Mouse (Mus musculus) forebrain, embryonic 11.5 days (tissue): ENCODE data around the gene Tmem88. TPM values are rescaled to one million over a fixed set of nuclear protein-coding genes. Genes with fewer than 3 reads are reported as not detected.

Source experiments
- ATAC-seq: fragments of 200-750 bp; cut with Nextera tagmentation; replicated peaks from 2 replicates; pipeline ENCODE4 v1.8.0; 2017; ENCODE audit warnings: moderate TSS enrichment; ENCODE audit not compliant: low FRiP score
- DNase-seq: peaks from one replicate; pipeline ENCODE4 v3.0.0-alpha.2; 2017; ENCODE audit warnings: low spot score
- H3K27ac ChIP-seq: fragments of 300-500 bp; sonication (generic); 2 replicates; pipeline ENCODE4 v1.5.1; 2014; ENCODE audit warnings: low read depth, low read length
- H3K27me3 ChIP-seq: fragments of 300-500 bp; sonication (generic); 2 replicates; pipeline ENCODE4 v1.6.1; 2014; ENCODE audit warnings: mild to moderate bottlenecking, low read length, mixed read lengths; ENCODE audit not compliant: control insufficient read depth, insufficient read depth
- H3K36me3 ChIP-seq: fragments of 300-500 bp; sonication (generic); 2 replicates; pipeline ENCODE4 v1.6.1; 2014; ENCODE audit warnings: mild to moderate bottlenecking, low read length, moderate library complexity, mixed read lengths; ENCODE audit not compliant: control insufficient read depth, insufficient read depth
- H3K4me1 ChIP-seq: fragments of 300-500 bp; sonication (generic); replicated peaks from 2 replicates; pipeline ENCODE4 v1.6.1; 2014; ENCODE audit warnings: low read length, mixed read lengths; ENCODE audit not compliant: control insufficient read depth, insufficient read depth
- H3K4me2 ChIP-seq: fragments of 300-500 bp; sonication (generic); 2 replicates; pipeline ENCODE4 v1.6.1; 2014; ENCODE audit warnings: low read depth, mild to moderate bottlenecking, low read length, moderate library complexity, mixed read lengths; ENCODE audit not compliant: severe bottlenecking
- H3K4me3 ChIP-seq: fragments of 300-500 bp; sonication (generic); 2 replicates; pipeline ENCODE4 v1.5.1; 2014; ENCODE audit warnings: low read depth, low read length
- H3K9ac ChIP-seq: fragments of 300-500 bp; sonication (generic); 2 replicates; pipeline ENCODE4 v1.6.1; 2014; ENCODE audit warnings: low read length
- H3K9me3 ChIP-seq: fragments of 300-500 bp; sonication (generic); 2 replicates; pipeline ENCODE4 v1.6.1; 2016; ENCODE audit warnings: low read length, mixed read lengths; ENCODE audit not compliant: control insufficient read depth
- WGBS: fragments of 180-500 bp; shearing (Covaris S2); extraction: QIAGEN DNeasy Blood & Tissue Kit; methylation state at CpG from one replicate; pipeline ENCODE4 v1.1.7; 2014; 5-methylcytosine and 5-hydroxymethylcytosine counted together
- polyA plus RNA-seq: library from polyadenylated mRNA; unstranded; fragments of >200 nt; fragmentation: Nextera tagmentation; extraction: Ambion mirVana; gene quantifications from 2 replicates; pipeline ENCODE4 v1.2.1, GENCODE M21; 2014

Tmem88 gene
- polyA plus RNA-seq, 1 experiment from 2014 or later = 15.6 TPM

DNA sequence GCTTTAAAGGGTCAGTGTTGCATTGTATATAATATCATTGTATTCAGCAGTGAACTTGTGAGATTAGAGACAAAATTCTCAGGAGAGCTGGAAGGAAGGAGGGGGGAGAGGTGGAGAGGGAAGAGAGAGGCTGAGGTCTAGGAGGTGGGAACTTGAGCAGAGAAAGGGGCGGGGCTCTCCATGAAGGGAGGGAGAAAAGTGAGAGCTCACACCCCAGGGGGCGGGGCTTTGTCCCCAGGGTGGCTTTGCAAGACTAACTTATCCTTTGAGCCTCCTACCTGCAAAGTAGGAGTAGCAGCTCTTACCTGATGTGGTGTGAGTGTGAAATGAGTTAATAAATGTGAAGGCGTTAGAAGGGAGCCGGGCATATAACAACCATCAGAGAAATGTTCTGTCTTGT lies 30.7 kb upstream of the Tmem88 start:
- Histone ChIP-seq H3K4me3 (no peak overlapping the region), H3K36me3 (no peaks in the 10 kb centered on the region), H3K27me3 (no peaks in the 10 kb centered on the region), H3K27ac (no peak overlapping the region), H3K4me2 (no peak overlapping the region), H3K9me3 (no peaks in the 10 kb centered on the region), H3K9ac (no peak overlapping the region), H3K4me1 (no peaks in the 10 kb centered on the region)
- DNase-seq (no peak), ATAC-seq (no peak)
- 30% methylated on average over 4 of the region's 4 CpGs for WGBS

DNA sequence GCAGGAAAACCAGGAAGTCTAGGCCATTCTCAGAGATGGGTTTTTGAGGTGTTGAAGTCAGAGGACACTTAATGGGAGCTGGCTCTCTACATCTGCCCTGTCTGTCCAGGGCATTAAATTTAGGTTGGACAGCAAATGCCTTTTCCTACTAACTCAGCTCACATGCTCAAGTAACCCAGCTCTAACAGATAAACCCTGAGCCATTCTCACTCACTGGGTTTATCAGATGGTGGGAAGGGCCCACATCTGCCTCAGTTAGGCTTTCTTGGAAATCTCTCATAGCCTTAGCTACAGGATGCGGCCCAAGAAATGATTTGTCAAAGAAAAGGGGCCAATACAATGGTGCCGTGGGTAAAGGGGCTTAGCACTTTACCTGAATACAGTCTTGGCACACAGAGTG lies 28.2 kb upstream of the Tmem88 start:
- Histone ChIP-seq H3K9ac (no peak overlapping the region), H3K4me1 (0 out of 2 replicates have a peak, but pooled peaks cover under 1% of the 10 kb centered on the region), H3K4me3 (no peak overlapping the region), H3K36me3 (no peaks in the 10 kb centered on the region), H3K27me3 (peaks cover 9% of the 10 kb centered on the region), H3K27ac (no peak overlapping the region), H3K9me3 (no peaks in the 10 kb centered on the region), H3K4me2 (no peak overlapping the region)
- DNase-seq (no peak), ATAC-seq (no peak)
- 86% methylated on average over 2 of the region's 2 CpGs for WGBS

DNA sequence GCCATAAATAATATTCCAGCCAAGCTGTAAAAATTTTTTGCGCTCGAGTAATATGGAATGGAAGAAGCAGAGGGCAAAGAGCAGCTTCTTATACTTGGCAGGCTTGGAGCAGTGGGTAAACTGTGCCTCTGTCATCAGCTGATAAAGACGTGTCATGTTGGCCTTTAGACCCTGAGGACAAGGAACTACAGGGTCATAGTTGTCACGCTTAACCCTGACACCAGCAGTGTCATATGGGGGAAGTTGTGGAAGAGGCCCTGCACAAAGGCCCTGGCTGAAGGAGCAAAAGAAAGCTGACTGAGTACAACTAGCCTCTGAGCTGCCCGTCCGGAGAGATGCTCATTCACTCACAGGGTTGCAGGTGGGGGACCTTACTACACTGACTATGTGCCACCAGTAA lies 25.9 kb upstream of the Tmem88 start:
- Histone ChIP-seq H3K4me1 (peaks cover 15% of the 10 kb centered on the region), H3K4me3 (no peak overlapping the region), H3K4me2 (no peak overlapping the region), H3K27me3 (peaks cover 17% of the 10 kb centered on the region), H3K36me3 (no peaks in the 10 kb centered on the region), H3K27ac (no peak overlapping the region), H3K9me3 (no peaks in the 10 kb centered on the region), H3K9ac (no peak overlapping the region)
- 81% methylated on average over 6 of the region's 6 CpGs for WGBS
- DNase-seq = no peak
- ATAC-seq = no peak

DNA sequence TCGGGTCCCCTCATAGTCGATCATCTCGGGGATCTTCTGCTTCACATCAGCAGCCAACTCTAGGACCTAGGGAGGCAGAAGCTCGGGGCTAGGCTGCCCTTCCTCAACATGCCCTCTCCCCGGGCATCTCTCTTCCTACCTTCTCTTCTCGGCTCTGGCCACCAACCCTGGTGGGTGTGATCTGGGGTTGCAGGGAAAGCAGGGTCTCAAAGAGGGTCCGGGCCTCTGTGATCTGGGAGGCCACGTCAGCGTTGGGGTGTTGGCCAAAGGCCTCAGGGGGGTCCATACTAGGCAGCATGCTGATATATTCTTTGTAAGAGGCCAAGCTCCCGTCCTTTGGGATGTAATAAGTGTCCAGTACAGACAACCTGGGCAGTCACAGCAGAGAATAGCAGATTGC lies 24.8 kb upstream of the Tmem88 start:
- WGBS = 93% methylated on average over 10 of the region's 10 CpGs
- DNase-seq (no peak), ATAC-seq (no peak)
- peaks cover 17% of the 10 kb centered on the region for H3K27me3 ChIP-seq
- peaks cover 18% of the 10 kb centered on the region for H3K4me1 ChIP-seq
- no peak overlapping the region for H3K27ac ChIP-seq
- H3K9ac ChIP-seq = no peak overlapping the region
- no peak overlapping the region for H3K4me2 ChIP-seq
- H3K36me3 ChIP-seq = no peaks in the 10 kb centered on the region
- H3K4me3 ChIP-seq = no peak overlapping the region
- H3K9me3 ChIP-seq = no peaks in the 10 kb centered on the region

DNA sequence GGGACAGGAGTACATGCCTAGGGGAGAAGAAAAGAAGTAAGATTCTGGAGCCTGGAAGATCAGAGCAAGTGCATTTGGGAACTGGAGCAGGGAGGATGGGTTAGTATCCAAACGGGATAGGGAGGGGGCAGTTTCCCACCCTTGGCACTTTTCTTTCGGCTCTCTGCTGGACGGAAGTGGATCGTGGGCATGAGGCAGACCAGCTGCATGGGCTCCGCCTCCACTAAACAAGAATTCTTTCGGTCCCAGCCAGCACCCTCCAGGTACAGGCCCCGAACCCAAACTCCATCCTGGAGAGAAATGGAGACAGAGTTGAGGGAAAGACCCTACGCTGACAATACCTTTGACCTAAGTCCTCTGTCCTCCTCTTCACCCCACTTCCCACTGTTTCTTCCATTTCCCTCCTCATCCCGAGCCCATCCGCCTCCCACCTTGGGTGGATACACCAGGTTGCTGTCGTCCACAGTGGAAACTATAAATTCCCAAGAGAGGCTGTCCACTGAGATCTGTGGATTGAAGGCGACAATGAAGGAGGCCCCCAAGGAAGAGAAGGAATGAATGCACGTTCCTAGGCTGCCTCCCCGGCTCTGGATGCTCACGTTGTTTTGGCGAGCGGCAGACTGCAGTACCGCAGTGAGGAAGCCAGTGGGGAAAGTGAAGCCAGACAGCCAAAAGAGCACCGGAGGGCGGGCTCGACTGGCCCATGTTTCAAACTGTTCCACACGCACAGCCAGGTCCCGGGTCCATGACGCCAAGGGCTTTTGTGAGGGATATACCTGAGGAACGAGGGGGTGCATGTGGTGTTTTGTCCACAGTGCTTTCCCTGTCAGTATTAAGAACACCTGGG lies 23.3 kb upstream of the Tmem88 start:
- H3K4me2 ChIP-seq = no peak overlapping the region
- no peak overlapping the region for H3K27ac ChIP-seq
- peaks cover 17% of the 10 kb centered on the region for H3K27me3 ChIP-seq
- peak; percentile 61 for DNase-seq
- no peak overlapping the region for H3K4me3 ChIP-seq
- peaks cover 21% of the 10 kb centered on the region for H3K4me1 ChIP-seq
- 11% methylated on average over 25 of the region's 25 CpGs for WGBS
- no peak overlapping the region for H3K9ac ChIP-seq
- ATAC-seq = no peak
- no peaks in the 10 kb centered on the region for H3K36me3 ChIP-seq
- H3K9me3 ChIP-seq = no peaks in the 10 kb centered on the region

DNA sequence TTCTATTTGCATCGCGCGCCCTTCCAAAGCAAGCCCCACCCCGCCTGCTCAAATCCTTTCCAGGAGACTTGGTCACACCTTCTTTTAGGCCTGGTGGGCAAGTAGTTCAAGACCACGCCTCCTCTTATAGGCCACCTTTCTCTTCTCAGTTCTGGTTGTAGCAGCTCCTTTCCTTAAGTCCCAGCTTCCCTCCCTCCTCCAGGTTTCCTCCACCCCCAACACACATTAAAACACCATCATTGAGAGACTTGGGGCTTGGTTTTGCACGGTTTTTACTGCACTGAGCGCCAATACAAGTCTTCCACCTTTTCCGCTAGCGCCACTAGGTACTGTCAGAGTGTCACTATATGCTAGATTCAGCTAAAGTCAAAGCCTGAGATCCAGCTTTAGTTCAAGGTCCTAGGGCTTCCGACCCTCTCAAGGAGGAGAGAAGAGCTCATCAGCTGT lies 22.5 kb upstream of the Tmem88 start:
- ATAC-seq (no peak), DNase-seq (peak; percentile 45)
- 10% methylated on average over 10 of the region's 10 CpGs for WGBS
- peaks cover 17% of the 10 kb centered on the region for H3K27me3 ChIP-seq
- peak overlapping the region; percentile 81 for H3K4me3 ChIP-seq
- H3K27ac ChIP-seq = no peak overlapping the region
- no peak overlapping the region for H3K9ac ChIP-seq
- H3K36me3 ChIP-seq = no peaks in the 10 kb centered on the region
- no peaks in the 10 kb centered on the region for H3K9me3 ChIP-seq
- peak overlapping the region; percentile 99 for H3K4me2 ChIP-seq
- peaks cover 21% of the 10 kb centered on the region for H3K4me1 ChIP-seq

DNA sequence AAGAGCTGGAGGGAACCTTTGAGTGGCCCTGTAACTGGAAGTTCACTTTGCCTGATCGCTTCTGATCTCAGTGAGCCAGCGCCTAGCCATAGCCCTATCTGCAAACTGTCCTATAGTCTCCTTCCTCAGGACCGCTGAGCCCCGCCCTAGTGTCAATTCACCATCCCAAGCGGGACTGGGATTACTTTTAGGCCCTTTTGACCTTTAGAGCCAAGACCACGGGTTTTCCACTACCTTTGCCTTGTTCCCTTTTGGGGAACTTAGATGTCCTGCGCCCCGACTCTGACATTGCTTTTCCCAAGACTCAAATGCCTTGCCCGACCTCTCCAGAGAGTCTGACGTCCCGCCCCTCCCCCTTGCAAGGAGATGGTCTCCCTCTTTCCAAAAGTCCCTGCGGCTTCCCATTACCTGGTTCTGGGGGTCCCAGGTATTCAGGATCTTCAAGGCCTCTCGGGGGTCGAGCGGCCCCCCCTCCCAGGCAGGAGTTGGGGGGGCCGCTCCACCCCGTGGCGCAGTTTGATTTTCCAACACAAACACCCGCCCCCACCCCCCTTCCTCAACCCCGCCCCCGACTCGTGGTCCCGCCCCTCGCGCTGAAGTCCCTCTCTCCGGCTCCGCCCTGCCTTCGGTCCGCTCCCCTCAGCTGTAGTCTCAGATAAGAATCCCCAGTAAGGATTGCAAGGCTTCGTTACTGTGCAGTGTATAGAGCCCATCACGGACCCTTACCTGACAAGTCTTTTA lies 21.9 kb upstream of the Tmem88 start:
- ATAC-seq = no peak
- Histone ChIP-seq H3K4me1 (peaks cover 21% of the 10 kb centered on the region), H3K4me3 (peak overlapping the region; percentile 81), H3K4me2 (peak overlapping the region; percentile 99), H3K27me3 (peaks cover 17% of the 10 kb centered on the region), H3K9ac (peak overlapping the region; percentile 35; the same call in 1 of the 2 replicates), H3K36me3 (no peaks in the 10 kb centered on the region), H3K27ac (peak overlapping the region; percentile 100; the same call in 1 of the 2 replicates), H3K9me3 (no peaks in the 10 kb centered on the region)
- WGBS = 1% methylated on average over 31 of the region's 31 CpGs
- peak; percentile 74 for DNase-seq

DNA sequence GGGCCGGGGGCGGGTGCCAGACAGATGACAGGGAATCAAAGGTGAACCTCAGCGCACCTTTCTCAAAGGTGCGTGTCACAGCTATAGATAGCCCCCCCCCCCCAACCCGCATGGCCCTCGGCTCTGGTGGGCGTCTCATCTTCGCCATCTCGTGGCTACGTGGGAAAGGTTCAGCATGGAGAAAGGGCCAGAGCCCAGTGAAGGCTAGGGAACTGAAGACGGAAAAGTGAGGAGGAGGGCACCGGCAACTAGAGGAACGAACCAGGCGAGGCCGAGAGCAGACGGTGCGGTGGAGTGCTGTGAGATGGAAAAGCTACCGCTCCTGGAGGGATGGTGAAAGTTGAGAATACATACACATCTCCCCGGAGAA lies 21.4 kb upstream of the Tmem88 start:
- Histone ChIP-seq H3K9me3 (no peaks in the 10 kb centered on the region), H3K4me3 (peak overlapping the region; percentile 81), H3K4me1 (peaks cover 23% of the 10 kb centered on the region), H3K36me3 (no peaks in the 10 kb centered on the region), H3K27me3 (peaks cover 17% of the 10 kb centered on the region), H3K27ac (peak overlapping the region; percentile 100), H3K4me2 (peak overlapping the region; percentile 99), H3K9ac (peak overlapping the region; percentile 35; the same call in 1 of the 2 replicates)
- WGBS = under 1% methylated on average over 19 of the region's 19 CpGs
- DNase-seq = peak; percentile 75
- ATAC-seq = no peak
